Mouse (Mus musculus): ENCODE measurements around the gene Zbtb34. TPM values are rescaled to one million over a fixed set of nuclear protein-coding genes. Genes with fewer than 3 reads are reported as not detected.
A peak's percentile ranks its signal among the peaks of the same experiment; 100 is the strongest.

Zbtb34 gene
- polyA plus RNA-seq (2015; fragmentation: Nextera tagmentation; extraction: Ambion mirVana): 8.0 and 9.3 TPM in 2 replicates

- under 1% methylated on average over 65 of the region's 102 CpGs for WGBS
- no peaks in the 10 kb centered on the region for H3K27me3 ChIP-seq (ENCODE audit: control insufficient read depth, insufficient read depth, low read depth, low read length)
- peaks cover 30% of the 10 kb centered on the region for H3K4me1 ChIP-seq (replicated peaks; ENCODE audit: control insufficient read depth, insufficient read depth, low read length)
- H3K9ac ChIP-seq (ENCODE audit: low read length): peak within 1 kb of the TSS; percentile 95
- peak within 1 kb of the TSS; percentile 75 for H3K4me2 ChIP-seq (ENCODE audit: low read depth, low read length)
- H3K4me3 ChIP-seq (ENCODE audit: low read length): peak within 1 kb of the TSS; percentile 99
- H3K9me3 ChIP-seq (ENCODE audit: control insufficient read depth, low read length): no peaks in the 10 kb centered on the region
- peak; percentile 80 for ATAC-seq (ENCODE audit: low read depth)
- H3K36me3 ChIP-seq (ENCODE audit: control insufficient read depth, insufficient read depth, low read length): 0 out of 2 replicates have a peak, but pooled peaks cover 3% of the 10 kb centered on the region
- peak within 1 kb of the TSS; percentile 62 for H3K27ac ChIP-seq (ENCODE audit: low read length)
Measured at GRCm38 (mm10) chr2:33430771-33431699, at the start of gene Zbtb34. TSS of gene Zbtb34 (minus strand) at chr2:33431324.

- H3K4me3 ChIP-seq (ENCODE audit: low read length): no peak overlapping the region
- H3K27ac ChIP-seq (ENCODE audit: low read length): no peak overlapping the region
- no peak for ATAC-seq (ENCODE audit: low read depth)
- no peaks in the 10 kb centered on the region for H3K9me3 ChIP-seq (ENCODE audit: control insufficient read depth, low read length)
- H3K27me3 ChIP-seq (ENCODE audit: control insufficient read depth, insufficient read depth, low read depth, low read length): no peaks in the 10 kb centered on the region
- no peak overlapping the region for H3K4me2 ChIP-seq (ENCODE audit: low read depth, low read length)
- H3K9ac ChIP-seq (ENCODE audit: low read length): no peak overlapping the region
- 83% methylated on average over 10 of the region's 10 CpGs for WGBS
- H3K4me1 ChIP-seq (replicated peaks; ENCODE audit: control insufficient read depth, insufficient read depth, low read length): no peaks in the 10 kb centered on the region
- H3K36me3 ChIP-seq (ENCODE audit: control insufficient read depth, insufficient read depth, low read length): no peaks in the 10 kb centered on the region
Measured at GRCm38 (mm10) chr2:33477961-33478755, 47.0 kb upstream of the Zbtb34 start.

GRCm38 (mm10) chr2:33475961-33476360, 44.8 kb upstream of the Zbtb34 start:
- Histone ChIP-seq H3K36me3 (ENCODE audit: control insufficient read depth, insufficient read depth, low read length) (no peaks in the 10 kb centered on the region), H3K9ac (ENCODE audit: low read length) (no peak overlapping the region)
- no peak for ATAC-seq (ENCODE audit: low read depth)

DNA sequence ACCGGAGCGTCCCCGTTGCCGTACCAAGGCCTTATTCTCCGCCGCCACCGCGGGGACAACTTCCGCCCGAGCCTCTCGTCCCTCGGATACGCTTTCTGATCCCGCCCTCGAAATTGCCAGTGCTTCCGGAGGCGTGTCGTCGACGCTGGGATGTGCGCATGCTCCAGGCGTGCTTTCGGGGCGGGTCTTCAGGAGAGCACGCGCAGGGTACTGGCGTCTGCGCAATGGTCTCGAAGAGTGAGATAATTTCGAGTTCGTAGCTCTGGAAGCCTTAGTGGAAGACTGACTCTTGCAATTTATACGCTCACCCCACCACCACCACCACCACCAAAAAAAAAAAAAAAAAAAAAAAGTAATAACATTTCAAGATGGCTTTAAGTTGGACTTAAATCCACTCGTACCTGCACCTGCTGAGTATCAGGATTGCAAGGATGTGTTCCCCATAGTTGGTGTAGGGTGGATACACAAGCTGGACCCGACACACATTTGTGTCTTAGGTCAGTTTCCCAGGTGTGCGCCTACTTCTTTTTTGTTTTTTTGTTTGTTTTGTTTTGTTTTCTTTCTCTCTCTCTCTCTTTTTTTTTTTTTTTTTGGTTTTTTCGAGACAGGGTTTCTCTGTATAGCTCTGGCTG, 37.5 kb upstream of the Zbtb34 start, which contains the start of gene Zbtb43:
Gene Zbtb43, minus strand, starts transcription at position 94 of the 632 bp plus-strand sequence.
- WGBS: 4% methylated on average over 35 of the region's 36 CpGs

More at GRCm38 (mm10) chr2:33475961-33476360, 44.8 kb upstream of the Zbtb34 start:
- H3K4me1 ChIP-seq (replicated peaks; ENCODE audit: control insufficient read depth, insufficient read depth, low read length): no peaks in the 10 kb centered on the region
- H3K4me2 ChIP-seq (ENCODE audit: low read depth, low read length): no peak overlapping the region
- no peaks in the 10 kb centered on the region; the same call in 1 of the 2 replicates for H3K27me3 ChIP-seq (ENCODE audit: control insufficient read depth, insufficient read depth, low read depth, low read length)
- H3K4me3 ChIP-seq (ENCODE audit: low read length): no peak overlapping the region
- H3K27ac ChIP-seq (ENCODE audit: low read length): no peak overlapping the region
- no peaks in the 10 kb centered on the region for H3K9me3 ChIP-seq (ENCODE audit: control insufficient read depth, low read length)

DNA sequence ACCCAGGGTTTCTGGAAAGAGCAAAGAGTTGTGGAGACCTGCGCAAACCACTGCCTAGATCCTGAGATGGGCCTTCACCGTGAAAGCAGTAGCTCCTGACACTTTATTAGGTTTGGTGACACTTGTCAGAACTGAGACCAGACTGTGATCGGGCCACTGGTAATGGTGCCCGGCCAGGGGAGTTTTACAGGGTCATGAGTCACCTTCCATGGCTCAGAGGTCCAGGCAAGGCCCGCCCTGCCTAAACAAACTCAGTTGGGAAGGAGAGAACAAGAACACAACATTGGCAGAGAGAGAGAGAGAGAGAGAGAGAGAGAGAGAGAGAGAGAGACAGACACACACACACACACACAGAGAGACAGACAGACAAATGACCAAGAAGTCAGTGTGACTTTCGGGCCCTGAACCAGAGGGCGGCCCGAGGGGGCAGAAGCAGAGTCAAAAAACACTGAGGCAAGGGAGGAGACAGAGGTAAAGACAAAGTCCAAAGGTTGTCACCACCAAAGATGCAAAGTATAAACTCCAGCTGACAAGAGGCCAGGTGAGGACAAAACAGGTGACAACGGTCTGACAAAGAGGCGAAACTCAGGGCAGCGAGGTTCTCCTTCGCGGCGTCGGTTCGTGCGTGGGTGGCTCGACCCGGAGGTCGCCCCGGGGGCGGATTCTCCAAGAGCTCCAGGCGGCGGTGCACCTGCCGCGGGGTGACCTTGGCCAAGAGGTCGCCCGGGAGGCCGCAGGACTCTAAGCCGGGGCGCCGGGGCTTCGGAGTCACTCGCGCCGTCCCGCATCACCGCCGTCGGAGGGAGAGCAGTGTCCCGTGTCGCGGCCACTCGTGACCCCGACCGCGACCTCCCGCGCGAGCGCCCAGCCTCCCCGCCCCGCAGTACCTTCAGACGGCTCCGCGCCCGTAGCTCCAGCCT, 36.7 kb upstream of the Zbtb34 start:
- Histone ChIP-seq H3K27me3 (ENCODE audit: control insufficient read depth, insufficient read depth, low read depth, low read length) (no peaks in the 10 kb centered on the region; the same call in 1 of the 2 replicates), H3K27ac (ENCODE audit: low read length) (no peak overlapping the region), H3K4me2 (ENCODE audit: low read depth, low read length) (peak overlapping the region; percentile 85), H3K4me3 (ENCODE audit: low read length) (peak overlapping the region; percentile 93), H3K36me3 (ENCODE audit: control insufficient read depth, insufficient read depth, low read length) (peaks cover 8% of the 10 kb centered on the region), H3K9ac (ENCODE audit: low read length) (peak overlapping the region; percentile 88), H3K9me3 (ENCODE audit: control insufficient read depth, low read length) (no peaks in the 10 kb centered on the region), H3K4me1 (replicated peaks; ENCODE audit: control insufficient read depth, insufficient read depth, low read length) (peaks cover 16% of the 10 kb centered on the region)
- 5% methylated on average over 43 of the region's 57 CpGs for WGBS
- ATAC-seq (ENCODE audit: low read depth): peak; percentile 55

More for the DNA sequence above, 37.5 kb upstream of the Zbtb34 start, which contains the start of gene Zbtb43:
- peak within 1 kb of the TSS; percentile 85 for H3K4me2 ChIP-seq (ENCODE audit: low read depth, low read length)
- peak within 1 kb of the TSS; percentile 93 for H3K4me3 ChIP-seq (ENCODE audit: low read length)
- no peaks in the 10 kb centered on the region; the same call in 1 of the 2 replicates for H3K27me3 ChIP-seq (ENCODE audit: control insufficient read depth, insufficient read depth, low read depth, low read length)
- no peak within 1 kb of the TSS for H3K27ac ChIP-seq (ENCODE audit: low read length)
- peaks cover 5% of the 10 kb centered on the region for H3K36me3 ChIP-seq (ENCODE audit: control insufficient read depth, insufficient read depth, low read length)
- no peaks in the 10 kb centered on the region for H3K9me3 ChIP-seq (ENCODE audit: control insufficient read depth, low read length)
- peak within 1 kb of the TSS; percentile 88 for H3K9ac ChIP-seq (ENCODE audit: low read length)
- ATAC-seq (ENCODE audit: low read depth): peak; percentile 97
- peaks cover 16% of the 10 kb centered on the region for H3K4me1 ChIP-seq (replicated peaks; ENCODE audit: control insufficient read depth, insufficient read depth, low read length)

DNA sequence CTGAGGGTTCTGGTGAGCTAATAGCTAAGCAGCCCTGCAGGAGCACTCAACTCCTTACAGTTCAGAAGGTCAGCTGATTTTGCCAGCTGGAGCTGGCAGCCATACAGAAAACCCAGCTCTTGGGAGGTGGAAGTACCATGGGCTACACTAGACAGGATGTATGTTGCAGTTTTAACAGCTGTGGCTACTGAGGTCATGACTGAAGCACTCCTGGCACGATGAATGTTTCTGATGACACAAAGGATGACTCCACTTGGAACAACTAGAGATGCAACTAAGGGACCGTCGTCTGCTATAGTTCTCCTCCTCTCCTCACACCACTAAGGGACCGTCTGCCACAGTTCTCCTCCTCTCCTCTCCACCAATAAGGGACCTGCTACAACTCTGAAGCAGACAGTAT, 34.8 kb upstream of the Zbtb34 start:
- H3K4me2 ChIP-seq (ENCODE audit: low read depth, low read length): no peak overlapping the region
- peaks cover 16% of the 10 kb centered on the region for H3K4me1 ChIP-seq (replicated peaks; ENCODE audit: control insufficient read depth, insufficient read depth, low read length)
- peaks cover 14% of the 10 kb centered on the region for H3K36me3 ChIP-seq (ENCODE audit: control insufficient read depth, insufficient read depth, low read length)
- no peaks in the 10 kb centered on the region for H3K27me3 ChIP-seq (ENCODE audit: control insufficient read depth, insufficient read depth, low read depth, low read length)
- H3K27ac ChIP-seq (ENCODE audit: low read length): no peak overlapping the region
- WGBS: 57% methylated on average over 4 of the region's 4 CpGs
- ATAC-seq (ENCODE audit: low read depth): peak; percentile 8; the same call in 1 of the 2 replicates
- H3K4me3 ChIP-seq (ENCODE audit: low read length): no peak overlapping the region
- no peak overlapping the region for H3K9ac ChIP-seq (ENCODE audit: low read length)
- no peaks in the 10 kb centered on the region for H3K9me3 ChIP-seq (ENCODE audit: control insufficient read depth, low read length)

- no peaks in the 10 kb centered on the region for H3K9me3 ChIP-seq (ENCODE audit: control insufficient read depth, low read length)
- no peak for ATAC-seq (ENCODE audit: low read depth)
- H3K4me1 ChIP-seq (replicated peaks; ENCODE audit: control insufficient read depth, insufficient read depth, low read length): peaks cover 16% of the 10 kb centered on the region
- H3K36me3 ChIP-seq (ENCODE audit: control insufficient read depth, insufficient read depth, low read length): peaks cover 14% of the 10 kb centered on the region
- WGBS: 77% methylated on average over 5 of the region's 5 CpGs
- H3K27me3 ChIP-seq (ENCODE audit: control insufficient read depth, insufficient read depth, low read depth, low read length): no peaks in the 10 kb centered on the region
- H3K4me3 ChIP-seq (ENCODE audit: low read length): no peak overlapping the region
- no peak overlapping the region for H3K4me2 ChIP-seq (ENCODE audit: low read depth, low read length)
- no peak overlapping the region for H3K27ac ChIP-seq (ENCODE audit: low read length)
- no peak overlapping the region for H3K9ac ChIP-seq (ENCODE audit: low read length)
Measured at GRCm38 (mm10) chr2:33465215-33465614, 34.1 kb upstream of the Zbtb34 start.

DNA sequence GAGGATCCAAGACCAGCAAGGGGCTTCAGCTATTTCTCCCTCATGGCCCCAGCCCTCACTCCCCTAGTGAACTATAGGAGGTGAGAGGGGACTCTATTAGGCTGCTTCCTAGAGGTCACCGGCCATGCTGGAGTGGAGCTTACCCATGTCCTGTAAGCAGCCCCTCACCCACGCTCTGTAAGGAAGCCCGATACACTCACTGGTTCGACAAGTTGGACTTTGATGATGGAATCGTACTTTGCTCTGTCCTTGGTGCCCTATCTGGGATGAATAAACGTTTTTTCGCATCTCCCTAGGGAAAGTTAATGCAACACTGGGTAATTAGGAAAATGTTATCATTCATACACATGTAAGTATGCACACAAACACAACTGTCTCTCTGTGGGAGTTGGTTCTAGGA, 30.9 kb upstream of the Zbtb34 start:
- WGBS: 83% methylated on average over 7 of the region's 7 CpGs

More for the DNA sequence above, 30.9 kb upstream of the Zbtb34 start:
- H3K9me3 ChIP-seq (ENCODE audit: control insufficient read depth, low read length): no peaks in the 10 kb centered on the region
- no peaks in the 10 kb centered on the region for H3K27me3 ChIP-seq (ENCODE audit: control insufficient read depth, insufficient read depth, low read depth, low read length)
- H3K27ac ChIP-seq (ENCODE audit: low read length): no peak overlapping the region
- no peak overlapping the region for H3K9ac ChIP-seq (ENCODE audit: low read length)
- peaks cover 16% of the 10 kb centered on the region for H3K4me1 ChIP-seq (replicated peaks; ENCODE audit: control insufficient read depth, insufficient read depth, low read length)
- no peak overlapping the region for H3K4me3 ChIP-seq (ENCODE audit: low read length)
- no peak for ATAC-seq (ENCODE audit: low read depth)
- H3K36me3 ChIP-seq (ENCODE audit: control insufficient read depth, insufficient read depth, low read length): peaks cover 22% of the 10 kb centered on the region
- no peak overlapping the region for H3K4me2 ChIP-seq (ENCODE audit: low read depth, low read length)
